Mouse (Mus musculus): ENCODE measurements at regions not wholly inside any gene's neighbourhood (a gene's known extent, or its start where the extent isn't known, plus 50 kb on each side); places are given as distances from the start of the nearest gene placed in this dataset.
"Not testable (repeated sequence)": the region's sequence is repeated elsewhere in the genome, so short reads cannot be mapped to it uniquely, and the experiment has no call there.

DNA sequence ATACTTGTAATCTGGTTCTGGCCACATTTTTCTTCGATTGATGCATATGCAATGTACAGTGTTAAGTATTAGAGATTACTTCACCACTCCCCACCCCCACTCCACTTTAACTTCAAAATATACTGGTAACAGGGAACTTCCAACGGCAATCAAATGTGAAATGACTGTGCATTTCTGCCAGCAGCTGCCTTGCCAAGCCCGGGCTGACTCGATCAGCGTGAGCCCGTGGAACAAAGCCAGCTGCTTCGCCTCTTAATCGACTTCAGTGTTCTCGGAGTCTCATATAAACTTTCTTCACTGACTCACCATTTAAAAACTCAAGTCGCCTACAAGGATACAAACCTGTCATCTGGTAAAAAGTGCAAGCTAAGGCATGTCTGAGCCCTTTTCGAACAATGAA, 188.7 kb upstream of the L3mbtl3 start:
- peak; percentile 46; the same call in 1 of the 2 replicates for ATAC-seq (ENCODE audit: insufficient read depth, low FRiP score, low TSS enrichment)
- H3K4me2 ChIP-seq (ENCODE audit: low read depth), result no peak overlapping the region
- H3K9ac ChIP-seq (ENCODE audit: low read length), result no peak overlapping the region
- WGBS, result 77% methylated on average over 11 of the region's 11 CpGs
- H3K27me3 ChIP-seq (ENCODE audit: control insufficient read depth, insufficient read depth, low read length), result no peaks in the 10 kb centered on the region
- H3K4me1 ChIP-seq (ENCODE audit: control insufficient read depth, insufficient read depth, low read length), result no peaks in the 10 kb centered on the region
- H3K4me3 ChIP-seq (ENCODE audit: low read depth, low read length), result no peak overlapping the region
- no peak for DNase-seq (ENCODE audit: low spot score)
- H3K9me3 ChIP-seq (ENCODE audit: control insufficient read depth, low read length), result no peaks in the 10 kb centered on the region
- no peak overlapping the region for H3K27ac ChIP-seq (ENCODE audit: low read depth, low read length)
- no peaks in the 10 kb centered on the region for H3K36me3 ChIP-seq (ENCODE audit: control insufficient read depth, insufficient read depth, low read length)

DNA sequence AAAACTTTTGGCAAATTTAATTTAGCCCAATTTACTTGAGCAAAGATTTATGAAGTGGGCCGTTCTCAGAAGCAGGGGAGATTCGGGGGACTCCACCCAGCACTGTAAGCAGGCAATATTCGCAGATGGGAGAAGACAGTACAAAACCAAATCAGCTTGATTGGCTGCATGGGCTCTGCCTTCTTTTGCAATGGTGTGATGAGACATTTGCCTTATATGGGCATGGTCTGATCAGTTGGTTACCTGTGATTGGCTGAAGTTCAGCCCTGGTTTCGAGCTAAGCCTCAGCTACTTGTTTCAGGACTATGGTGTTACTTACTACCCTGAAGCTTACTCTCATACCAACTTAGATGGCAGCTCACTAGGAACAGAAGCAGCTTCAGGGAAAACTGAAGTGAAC, 185.6 kb upstream of the Arhgap18 start:
- no peaks in the 10 kb centered on the region for H3K27me3 ChIP-seq (ENCODE audit: control insufficient read depth, insufficient read depth, low read length)
- no peaks in the 10 kb centered on the region for H3K9me3 ChIP-seq (ENCODE audit: control insufficient read depth, low read length)
- 78% methylated on average over 4 of the region's 4 CpGs for WGBS
- H3K4me1 ChIP-seq (ENCODE audit: control insufficient read depth, insufficient read depth, low read length), result no peaks in the 10 kb centered on the region
- no peak overlapping the region for H3K27ac ChIP-seq (ENCODE audit: low read depth, low read length)
- DNase-seq (ENCODE audit: low spot score), result no peak
- no peaks in the 10 kb centered on the region for H3K36me3 ChIP-seq (ENCODE audit: control insufficient read depth, insufficient read depth, low read length)
- no peak overlapping the region for H3K9ac ChIP-seq (ENCODE audit: low read length)
- H3K4me3 ChIP-seq (ENCODE audit: low read depth, low read length), result no peak overlapping the region
- H3K4me2 ChIP-seq (ENCODE audit: low read depth), result no peak overlapping the region
- ATAC-seq (ENCODE audit: insufficient read depth, low FRiP score, low TSS enrichment), result no peak

DNA sequence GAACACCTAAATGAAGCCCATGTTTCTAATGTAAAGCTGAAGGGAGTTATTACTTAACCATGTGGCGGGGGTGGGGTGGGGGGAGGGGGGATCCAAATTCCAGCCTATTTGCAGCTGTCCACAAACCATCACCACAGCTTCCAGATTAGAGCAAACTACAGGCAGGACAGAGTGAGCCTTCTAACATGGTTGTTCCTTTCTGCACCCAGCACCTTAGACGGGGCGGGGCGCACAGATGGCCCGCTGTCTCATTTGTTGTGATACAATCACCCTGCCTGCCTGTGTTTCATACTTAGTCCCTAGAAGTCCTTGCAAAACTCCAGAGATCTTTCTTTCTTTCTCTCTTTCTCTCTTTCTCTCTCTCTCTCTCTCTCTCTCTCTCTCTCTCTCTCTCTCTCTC, 182.8 kb upstream of the Arhgap18 start:
- Histone ChIP-seq H3K9ac (ENCODE audit: low read length) (no peak overlapping the region), H3K36me3 (ENCODE audit: control insufficient read depth, insufficient read depth, low read length) (no peaks in the 10 kb centered on the region), H3K27me3 (ENCODE audit: control insufficient read depth, insufficient read depth, low read length) (no peaks in the 10 kb centered on the region), H3K4me1 (ENCODE audit: control insufficient read depth, insufficient read depth, low read length) (no peaks in the 10 kb centered on the region), H3K4me3 (ENCODE audit: low read depth, low read length) (no peak overlapping the region), H3K27ac (ENCODE audit: low read depth, low read length) (no peak overlapping the region), H3K4me2 (ENCODE audit: low read depth) (no peak overlapping the region), H3K9me3 (ENCODE audit: control insufficient read depth, low read length) (no peaks in the 10 kb centered on the region)
- DNase-seq (ENCODE audit: low spot score) (no peak), ATAC-seq (ENCODE audit: insufficient read depth, low FRiP score, low TSS enrichment) (no peak)
- WGBS, result 80% methylated on average over 5 of the region's 5 CpGs

DNA sequence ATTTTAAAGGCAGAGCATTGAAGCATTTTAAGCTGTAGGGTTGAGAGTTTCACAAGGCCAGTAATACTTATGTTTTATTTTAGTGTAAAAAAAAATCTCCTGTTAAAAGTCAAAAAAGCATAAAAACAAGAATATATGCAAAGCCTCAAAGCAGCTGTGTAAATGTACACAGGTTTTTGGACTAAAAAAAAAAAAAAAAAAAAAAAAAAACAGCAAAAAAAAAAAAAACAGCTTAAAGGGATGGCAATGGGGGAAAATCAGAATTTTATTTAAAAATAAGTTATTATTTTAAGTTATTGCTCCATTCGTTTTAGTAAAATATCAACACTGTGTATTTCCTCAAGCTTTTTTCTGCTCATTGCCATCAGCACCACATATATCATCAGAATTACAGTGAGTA, 181.8 kb upstream of the Arhgap18 start:
- Histone ChIP-seq H3K9me3 (ENCODE audit: control insufficient read depth, low read length) (no peaks in the 10 kb centered on the region), H3K9ac (ENCODE audit: low read length) (no peak overlapping the region), H3K4me2 (ENCODE audit: low read depth) (no peak overlapping the region), H3K4me1 (ENCODE audit: control insufficient read depth, insufficient read depth, low read length) (no peaks in the 10 kb centered on the region), H3K27ac (ENCODE audit: low read depth, low read length) (no peak overlapping the region), H3K4me3 (ENCODE audit: low read depth, low read length) (no peak overlapping the region), H3K36me3 (ENCODE audit: control insufficient read depth, insufficient read depth, low read length) (no peaks in the 10 kb centered on the region), H3K27me3 (ENCODE audit: control insufficient read depth, insufficient read depth, low read length) (no peaks in the 10 kb centered on the region)
- 80% methylated on average over 1 of the region's 1 CpGs for WGBS
- ATAC-seq (ENCODE audit: insufficient read depth, low FRiP score, low TSS enrichment) (no peak), DNase-seq (ENCODE audit: low spot score) (no peak)

DNA sequence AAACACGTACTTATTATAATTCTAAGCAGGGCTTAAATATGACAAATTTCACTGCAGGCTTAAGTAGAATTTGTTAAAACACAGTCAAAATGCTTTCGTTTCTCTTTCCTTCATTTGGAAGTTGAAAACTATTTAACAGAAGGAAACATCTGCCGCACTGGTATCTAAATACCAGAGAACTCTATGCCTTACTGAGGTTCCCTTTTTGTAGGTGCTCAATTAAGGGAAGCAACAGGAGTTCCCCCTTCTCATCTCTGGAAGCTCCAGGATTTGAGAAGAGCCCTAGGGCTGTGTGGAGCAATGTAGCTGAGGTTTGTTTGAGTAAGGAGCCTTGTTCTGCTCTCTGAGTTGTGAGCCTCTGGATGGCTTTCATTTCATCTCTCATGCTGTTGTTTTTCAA, 177.1 kb upstream of the Arhgap18 start:
- Histone ChIP-seq H3K36me3 (ENCODE audit: control insufficient read depth, insufficient read depth, low read length) (no peaks in the 10 kb centered on the region), H3K27me3 (ENCODE audit: control insufficient read depth, insufficient read depth, low read length) (no peaks in the 10 kb centered on the region), H3K9me3 (ENCODE audit: control insufficient read depth, low read length) (no peaks in the 10 kb centered on the region), H3K9ac (ENCODE audit: low read length) (no peak overlapping the region), H3K4me3 (ENCODE audit: low read depth, low read length) (no peak overlapping the region), H3K27ac (ENCODE audit: low read depth, low read length) (no peak overlapping the region), H3K4me2 (ENCODE audit: low read depth) (no peak overlapping the region), H3K4me1 (ENCODE audit: control insufficient read depth, insufficient read depth, low read length) (no peaks in the 10 kb centered on the region)
- DNase-seq (ENCODE audit: low spot score) (no peak), ATAC-seq (ENCODE audit: insufficient read depth, low FRiP score, low TSS enrichment) (no peak)
- 90% methylated on average over 3 of the region's 3 CpGs for WGBS

DNA sequence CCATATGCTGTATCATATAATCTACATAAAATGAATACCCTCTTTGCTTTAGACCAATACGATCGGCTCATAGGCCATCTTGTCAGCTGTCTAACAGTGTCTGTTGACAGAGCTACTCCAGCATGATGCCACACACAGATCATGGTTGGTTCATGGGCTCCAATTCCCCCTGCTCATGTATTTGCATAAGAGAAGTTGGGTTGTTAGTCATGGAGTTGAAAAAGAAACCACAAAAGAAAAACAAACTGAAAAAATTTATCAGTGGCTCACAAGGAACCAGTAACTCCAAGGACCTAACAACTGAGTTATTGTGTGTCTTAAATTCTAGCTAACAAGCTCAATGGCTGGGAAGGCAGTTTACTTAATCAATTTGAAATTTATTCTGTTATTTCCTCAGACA, 176.1 kb upstream of the Arhgap18 start:
- no peaks in the 10 kb centered on the region for H3K4me1 ChIP-seq (ENCODE audit: control insufficient read depth, insufficient read depth, low read length)
- H3K4me2 ChIP-seq (ENCODE audit: low read depth), result no peak overlapping the region
- DNase-seq (ENCODE audit: low spot score) (no peak), ATAC-seq (ENCODE audit: insufficient read depth, low FRiP score, low TSS enrichment) (no peak)
- no peaks in the 10 kb centered on the region for H3K9me3 ChIP-seq (ENCODE audit: control insufficient read depth, low read length)
- no peak overlapping the region for H3K9ac ChIP-seq (ENCODE audit: low read length)
- WGBS, result 82% methylated on average over 2 of the region's 2 CpGs
- H3K27ac ChIP-seq (ENCODE audit: low read depth, low read length), result no peak overlapping the region
- no peak overlapping the region for H3K4me3 ChIP-seq (ENCODE audit: low read depth, low read length)
- no peaks in the 10 kb centered on the region for H3K27me3 ChIP-seq (ENCODE audit: control insufficient read depth, insufficient read depth, low read length)
- H3K36me3 ChIP-seq (ENCODE audit: control insufficient read depth, insufficient read depth, low read length), result no peaks in the 10 kb centered on the region

DNA sequence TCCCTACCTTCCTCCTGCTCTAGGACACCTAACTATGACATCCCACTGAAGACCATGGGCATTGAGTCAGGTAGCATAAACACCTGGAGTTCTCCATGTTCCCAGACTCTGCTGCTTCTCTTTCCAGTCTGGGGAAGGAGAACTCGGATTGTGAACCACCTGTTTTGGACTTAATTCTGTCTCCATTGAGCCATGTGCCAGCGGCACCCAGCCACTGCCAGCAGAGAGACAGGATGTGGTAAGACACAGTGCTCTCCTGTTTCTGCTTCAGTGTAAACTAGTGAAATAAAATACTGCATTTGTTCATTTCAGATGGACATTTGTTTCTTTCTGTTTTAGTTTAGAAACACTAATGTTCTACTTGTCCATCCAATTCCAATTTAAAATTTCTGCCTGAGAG, 168.1 kb upstream of the Arhgap18 start:
- ATAC-seq (ENCODE audit: insufficient read depth, low FRiP score, low TSS enrichment) (no peak), DNase-seq (ENCODE audit: low spot score) (no peak)
- Histone ChIP-seq H3K27me3 (ENCODE audit: control insufficient read depth, insufficient read depth, low read length) (no peaks in the 10 kb centered on the region), H3K4me2 (ENCODE audit: low read depth) (no peak overlapping the region), H3K36me3 (ENCODE audit: control insufficient read depth, insufficient read depth, low read length) (no peaks in the 10 kb centered on the region), H3K4me1 (ENCODE audit: control insufficient read depth, insufficient read depth, low read length) (no peaks in the 10 kb centered on the region), H3K4me3 (ENCODE audit: low read depth, low read length) (no peak overlapping the region), H3K27ac (ENCODE audit: low read depth, low read length) (no peak overlapping the region), H3K9me3 (ENCODE audit: control insufficient read depth, low read length) (no peaks in the 10 kb centered on the region), H3K9ac (ENCODE audit: low read length) (no peak overlapping the region)
- WGBS, result 82% methylated on average over 2 of the region's 2 CpGs

DNA sequence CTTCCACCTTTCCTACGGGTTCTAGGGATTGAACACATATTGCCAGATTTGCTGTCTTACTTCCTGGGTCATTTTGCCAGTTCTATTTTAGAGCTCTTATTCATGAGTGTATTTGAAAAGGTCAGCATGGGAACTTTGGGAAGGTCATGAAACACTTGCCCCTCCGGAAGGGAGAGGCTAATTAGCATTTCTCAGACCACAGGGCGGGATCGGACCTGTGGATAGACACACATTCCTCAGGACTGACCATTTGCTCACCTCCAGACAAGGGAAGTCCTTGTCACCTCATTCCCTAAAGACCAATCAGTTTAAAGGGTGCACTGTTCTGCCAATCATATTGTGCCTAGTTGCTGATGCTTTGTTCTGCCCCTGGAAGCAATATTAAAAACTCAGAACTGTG, 146.1 kb upstream of the Arhgap18 start:
- not testable (repeated sequence) for H3K9me3 ChIP-seq (ENCODE audit: control insufficient read depth, low read length); H3K4me1 ChIP-seq (ENCODE audit: control insufficient read depth, insufficient read depth, low read length); H3K27me3 ChIP-seq (ENCODE audit: control insufficient read depth, insufficient read depth, low read length); H3K9ac ChIP-seq (ENCODE audit: low read length); DNase-seq (ENCODE audit: low spot score); ATAC-seq (ENCODE audit: insufficient read depth, low FRiP score, low TSS enrichment); H3K4me3 ChIP-seq (ENCODE audit: low read depth, low read length); H3K4me2 ChIP-seq (ENCODE audit: low read depth); H3K27ac ChIP-seq (ENCODE audit: low read depth, low read length); H3K36me3 ChIP-seq (ENCODE audit: control insufficient read depth, insufficient read depth, low read length)
- 76% methylated on average over 4 of the region's 4 CpGs for WGBS

DNA sequence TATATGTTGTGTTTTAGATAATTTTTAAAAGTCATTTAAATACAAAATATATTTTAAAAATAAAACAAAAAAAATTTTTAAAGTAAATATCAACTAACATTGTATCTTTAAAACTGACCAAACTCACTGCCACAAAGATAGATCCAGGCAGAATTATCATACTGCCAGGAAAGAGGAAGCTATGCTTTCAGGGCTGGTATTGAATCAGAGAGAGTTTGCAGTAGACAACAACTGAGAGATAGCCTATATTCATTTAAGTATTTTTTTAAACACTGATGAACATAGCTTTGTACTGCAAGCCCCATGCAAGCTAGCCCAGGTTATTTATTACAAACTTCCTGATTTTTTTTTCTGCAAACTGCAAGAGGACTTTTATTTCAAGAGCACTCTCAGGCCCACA, 142.0 kb upstream of the Arhgap18 start:
- Histone ChIP-seq H3K4me1 (ENCODE audit: control insufficient read depth, insufficient read depth, low read length) (no peaks in the 10 kb centered on the region), H3K4me3 (ENCODE audit: low read depth, low read length) (no peak overlapping the region)
- no peak for DNase-seq (ENCODE audit: low spot score)

More for the DNA sequence above, 142.0 kb upstream of the Arhgap18 start:
- ATAC-seq (ENCODE audit: insufficient read depth, low FRiP score, low TSS enrichment), result no peak
- Histone ChIP-seq H3K4me2 (ENCODE audit: low read depth) (no peak overlapping the region), H3K36me3 (ENCODE audit: control insufficient read depth, insufficient read depth, low read length) (no peaks in the 10 kb centered on the region), H3K27me3 (ENCODE audit: control insufficient read depth, insufficient read depth, low read length) (no peaks in the 10 kb centered on the region), H3K9ac (ENCODE audit: low read length) (no peak overlapping the region), H3K27ac (ENCODE audit: low read depth, low read length) (no peak overlapping the region), H3K9me3 (ENCODE audit: control insufficient read depth, low read length) (no peaks in the 10 kb centered on the region)
